Mouse (Mus musculus) testis, adult 2 months (tissue): ENCODE measurements around the gene Zmiz1.

Experiments
- CTCF ChIP-seq: fragments of 200-500 bp; IDR thresholded peaks from 2 replicates; pipeline ENCODE4 v1.5.1; 2012; ENCODE audit warnings: low read depth, mild to moderate bottlenecking, inconsistent platforms, low read length, moderate library complexity; ENCODE audit not compliant: control insufficient read depth, insufficient read depth, insufficient replicate concordance
- POLR2A ChIP-seq: fragments of 200-500 bp; IDR thresholded peaks from 2 replicates; pipeline ENCODE4 v1.6.1; 2012; ENCODE audit warnings: low read depth, mild to moderate bottlenecking, inconsistent platforms, low read length, moderate library complexity; ENCODE audit not compliant: control insufficient read depth

GRCm38 (mm10) chr14:25615602-25616001, 156.6 kb downstream of the Zmiz1 start:
- no peak for TF ChIP-seq CTCF
- TF ChIP-seq POLR2A: no peak
